Mouse (Mus musculus) small intestine, adult 2 months (tissue): Measurements from ENCODE around the gene Ppm1l.

Source experiments
- CTCF ChIP-seq: fragments of 200-500 bp; IDR thresholded peaks from 2 replicates; pipeline ENCODE4 v1.5.1; 2012; ENCODE audit warnings: low read depth, mild to moderate bottlenecking, control low read depth, inconsistent platforms, low read length, moderate library complexity, mixed read lengths; ENCODE audit not compliant: insufficient replicate concordance, insufficient read length; ENCODE audit errors: extremely low read depth
- POLR2A ChIP-seq: fragments of 200-500 bp; IDR thresholded peaks from 2 replicates; pipeline ENCODE4 v1.6.1; 2012; ENCODE audit warnings: low read depth, mild to moderate bottlenecking, control low read depth, inconsistent platforms, low read length, moderate library complexity

DNA sequence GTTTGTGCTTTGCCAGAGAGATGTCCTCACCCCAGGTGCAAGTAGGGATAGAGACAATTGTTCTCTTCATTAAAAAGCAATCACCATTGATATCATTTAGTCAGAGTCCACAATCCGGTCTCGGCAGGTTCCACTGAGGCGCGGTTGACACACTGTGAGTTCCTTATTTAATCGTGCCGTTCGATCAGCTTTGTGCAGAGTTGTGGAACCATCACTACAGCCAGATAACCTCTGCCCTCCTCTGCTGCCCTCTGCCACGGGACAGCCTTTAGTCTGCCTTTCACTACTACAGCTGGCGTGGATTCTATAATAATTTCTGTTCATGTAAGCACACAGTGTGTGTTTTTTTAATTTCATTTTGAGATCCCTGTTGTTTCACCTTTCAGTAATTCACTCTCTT lies 17.2 kb downstream of the Ppm1l start:
- TF ChIP-seq CTCF (no peak), POLR2A (no peak)
